27 mouse cellular contexts compared by ENCODE assay signal in genomic region chr13:78704693-78705092, GRCm38 (mm10).
"Had no signal": no experiment of that assay in that cellular context is flagged by ENCODE, and none has a peak within 500 bp of the region (broad histone marks: within the 10 kb centered on the region; RNA-seq: fewer than 3 reads in every experiment).

No protein-coding gene starts in this region.

- ATAC-seq: hindbrain, embryonic 16.5 days; inflammation-experienced regulatory T-cells, adult 6 months; intestine, embryonic 15.5 days; intestine, postnatal 0 days; liver, embryonic 12.5 days had no signal

- H3K9ac ChIP-seq: heart, embryonic 12.5 days; hindbrain, embryonic 12.5 days; hindbrain, embryonic 14.5 days; intestine, embryonic 15.5 days; limb, embryonic 12.5 days; liver, embryonic 12.5 days; liver, embryonic 14.5 days had no signal

- H3K9me3 ChIP-seq: heart, embryonic 10.5 days; heart, embryonic 12.5 days; hindbrain, embryonic 10.5 days; hindbrain, embryonic 12.5 days; intestine, embryonic 15.5 days; limb, embryonic 10.5 days; limb, embryonic 12.5 days; liver, embryonic 12.5 days had no signal

- H3K4me3 ChIP-seq: gastrocnemius, adult 2 months; heart, embryonic 10.5 days; heart, embryonic 12.5 days; hindbrain, embryonic 10.5 days; hindbrain, embryonic 12.5 days; intestine, embryonic 15.5 days; layer of hippocampus, adult 2 months; left cerebral cortex, adult 2 months; limb, embryonic 10.5 days; limb, embryonic 12.5 days; liver, embryonic 12.5 days had no signal

- H3K36me3 ChIP-seq: heart, embryonic 10.5 days; heart, embryonic 12.5 days; hindbrain, embryonic 10.5 days; hindbrain, embryonic 12.5 days; intestine, embryonic 15.5 days; limb, embryonic 10.5 days; limb, embryonic 12.5 days; liver, embryonic 12.5 days had no signal

- H3K27ac ChIP-seq: gastrocnemius, adult 2 months; heart, embryonic 10.5 days; hindbrain, embryonic 10.5 days; hindbrain, embryonic 12.5 days; hindbrain, embryonic 14.5 days; intestine, embryonic 15.5 days; layer of hippocampus, adult 2 months; left cerebral cortex, adult 2 months; limb, embryonic 10.5 days; limb, embryonic 12.5 days; liver, embryonic 12.5 days; liver, embryonic 14.5 days had no signal

- H3K4me1 ChIP-seq: heart, embryonic 10.5 days; heart, embryonic 12.5 days; hindbrain, embryonic 10.5 days; hindbrain, embryonic 12.5 days; intestine, embryonic 15.5 days; limb, embryonic 10.5 days; limb, embryonic 12.5 days; liver, embryonic 12.5 days had no signal

- H3K4me2 ChIP-seq: heart, embryonic 12.5 days; hindbrain, embryonic 12.5 days; hindbrain, embryonic 14.5 days; intestine, embryonic 15.5 days; limb, embryonic 12.5 days; liver, embryonic 12.5 days had no signal

- H3K27me3 ChIP-seq: heart, embryonic 12.5 days; hindbrain, embryonic 12.5 days; intestine, embryonic 15.5 days; limb, embryonic 12.5 days; liver, embryonic 12.5 days had no signal

- DNase-seq: gastrocnemius, adult 2 months; gastrocnemius, postnatal 10 days; gastrocnemius, postnatal 25 days; heart, adult 18-20 months; heart, postnatal 10 days; heart, postnatal 4 days; kidney, adult 18-20 months; kidney, adult 8-10 months; kidney, postnatal 10 days; kidney, postnatal 25 days; kidney, postnatal 4 days; liver had no signal
